Mouse (Mus musculus): ENCODE data around the gene Rnaseh2b. TPM values are rescaled to one million over a fixed set of nuclear protein-coding genes. Genes with fewer than 3 reads are reported as not detected.

Gene Rnaseh2b
- polyA plus RNA-seq, 1 experiment: 7.2 TPM

GRCm38 (mm10) chr14:62417501-62417900 lies 125.1 kb downstream of the Rnaseh2b start:
- Histone ChIP-seq H3K27ac (replicated peaks; ENCODE audit: low read depth, low read length) (no peak overlapping the region), H3K4me1 (ENCODE audit: control insufficient read depth, insufficient read depth, insufficient read length, low read length) (no peaks in the 10 kb centered on the region), H3K4me3 (ENCODE audit: insufficient read depth, low read depth, low read length) (no peak overlapping the region)

GRCm38 (mm10) chr14:62422265-62422664 lies 129.9 kb downstream of the Rnaseh2b start:
- no peak overlapping the region for H3K27ac ChIP-seq (replicated peaks; ENCODE audit: low read depth, low read length)
- H3K4me1 ChIP-seq (ENCODE audit: control insufficient read depth, insufficient read depth, insufficient read length, low read length): no peaks in the 10 kb centered on the region
- no peak overlapping the region for H3K4me3 ChIP-seq (ENCODE audit: insufficient read depth, low read depth, low read length)

Other genes starting within 250 kb of the Rnaseh2b start
- gene Dleu7, start 458 bp downstream of the Rnaseh2b start, polyA plus RNA-seq (2012; ENCODE audit: insufficient read depth, insufficient read length, missing spikeins): not detected in 2 replicates
- not detected in 2 replicates for gene Gucy1b2, start 163.7 kb downstream of the Rnaseh2b start, polyA plus RNA-seq (2012; ENCODE audit: insufficient read depth, insufficient read length, missing spikeins)